Mouse (Mus musculus): Measurements from ENCODE around the gene Ngf. TPM values are rescaled to one million over a fixed set of nuclear protein-coding genes. Genes with fewer than 3 reads are reported as not detected.

The Ngf gene
- total and polyA plus RNA-seq, 3 experiments: not detected

- no peak overlapping the region for H3K9ac ChIP-seq (ENCODE audit: insufficient read depth, low read depth)
- in situ Hi-C loops (cut with MboI; ENCODE audit: low pct_ligation_motif_present, low pct_unique_long_range_greater_than_20kb, low sequenced_read_pairs) (no loop called here), dilution Hi-C loops (cut with MboI; ENCODE audit: extremely low pct_ligation_motif_present, extremely low pct_unique_long_range_greater_than_20kb, low sequenced_read_pairs) (no loop called here)
- no peaks in the 10 kb centered on the region for H3K79me2 ChIP-seq (replicated peaks; ENCODE audit: control insufficient read depth, extremely low read depth, insufficient read depth, poor library complexity, severe bottlenecking)
- no peaks in the 10 kb centered on the region for H3K4me1 ChIP-seq (ENCODE audit: control insufficient read depth in 1 of 2, insufficient read depth in 2 of 2)
- TF ChIP-seq MEF2A (IDR thresholded peaks at IDR 0.05; ENCODE audit: borderline replicate concordance, low read depth, low read length) (no peak), ELF1 (IDR thresholded peaks at IDR 0.05; ENCODE audit: low read depth, low read length) (no peak), MYC (IDR thresholded peaks at IDR 0.05; ENCODE audit: low read depth, low read length) (no peak), NRF1 (IDR thresholded peaks at IDR 0.05; ENCODE audit: low read depth, low read length) (no peak), BHLHE40 (IDR thresholded peaks at IDR 0.05; ENCODE audit: low read depth, low read length) (no peak), UBTF (IDR thresholded peaks at IDR 0.05; ENCODE audit: low read depth, low read length) (no peak), TBP (conservative IDR thresholded peaks at IDR 0.05; ENCODE audit: low read depth, low read length) (no peak), RAD21 (IDR thresholded peaks at IDR 0.05; ENCODE audit: low read depth, low read length) (no peak), MAZ (IDR thresholded peaks at IDR 0.05; ENCODE audit: low read depth, low read length) (no peak), MXI1 (IDR thresholded peaks at IDR 0.05; ENCODE audit: low read depth, low read length) (no peak), TCF12 (IDR thresholded peaks at IDR 0.05; ENCODE audit: low read depth, low read length) (no peak), GABPA (IDR thresholded peaks at IDR 0.05; ENCODE audit: insufficient replicate concordance, low read depth, low read length) (no peak), POLR2AphosphoS2 (IDR thresholded peaks at IDR 0.05; ENCODE audit: low read depth, low read length) (no peak), ZKSCAN1 (IDR thresholded peaks at IDR 0.05; ENCODE audit: borderline replicate concordance, low read depth, low read length) (no peak), CHD2 (IDR thresholded peaks at IDR 0.05; ENCODE audit: low read length) (no peak), SIN3A (IDR thresholded peaks at IDR 0.05; ENCODE audit: low read length) (no peak)
- H3K27ac ChIP-seq (ENCODE audit: insufficient read depth, low read depth): no peak overlapping the region
- no peaks in the 10 kb centered on the region for H3K36me3 ChIP-seq (replicated peaks in 1 of 2; ENCODE audit: control insufficient read depth in 1 of 2, insufficient read depth in 1 of 2, low read length in 1 of 2)
- no peak for DNase-seq (ENCODE audit: extremely low read depth)
- H3K4me2 ChIP-seq (ENCODE audit: insufficient read depth, low read depth, poor library complexity, severe bottlenecking): no peak overlapping the region
- H3K9me3 ChIP-seq (replicated peaks; ENCODE audit: low read length): no peaks in the 10 kb centered on the region
- H3K4me3 ChIP-seq (replicated peaks in 1 of 3; ENCODE audit: low read depth in 2 of 3, low read length in 2 of 3, poor library complexity in 1 of 3): no peak overlapping the region
- no peaks in the 10 kb centered on the region for H3K27me3 ChIP-seq (replicated peaks)
These were observed 30.3 kb downstream of the Ngf start for GRCm38 (mm10) chr3:102500031-102500430.

- dilution Hi-C loops (cut with MboI; ENCODE audit: extremely low pct_ligation_motif_present, extremely low pct_unique_long_range_greater_than_20kb, low sequenced_read_pairs): no loop called here
- no peak for DNase-seq (ENCODE audit: extremely low read depth)
- TF ChIP-seq ELF1 (IDR thresholded peaks at IDR 0.05; ENCODE audit: low read depth, low read length) (no peak), GABPA (IDR thresholded peaks at IDR 0.05; ENCODE audit: insufficient replicate concordance, low read depth, low read length) (no peak), E2F4 (IDR thresholded peaks at IDR 0.05; ENCODE audit: insufficient replicate concordance, low read depth, low read length) (no peak), KAT2A (IDR thresholded peaks at IDR 0.05; ENCODE audit: insufficient replicate concordance, low read length) (no peak), POLR2AphosphoS2 (IDR thresholded peaks at IDR 0.05; ENCODE audit: low read depth, low read length) (no peak)
These were observed 31.5 kb downstream of the Ngf start for GRCm38 (mm10) chr3:102501186-102501585.

More at GRCm38 (mm10) chr3:102501186-102501585, 31.5 kb downstream of the Ngf start:
- Histone ChIP-seq H3K36me3 (replicated peaks in 1 of 2; ENCODE audit: control insufficient read depth in 1 of 2, insufficient read depth in 1 of 2, low read length in 1 of 2) (no peaks in the 10 kb centered on the region), H3K4me2 (ENCODE audit: insufficient read depth, low read depth, poor library complexity, severe bottlenecking) (no peak overlapping the region), H3K9me3 (replicated peaks; ENCODE audit: low read length) (no peaks in the 10 kb centered on the region), H3K27ac (ENCODE audit: insufficient read depth, low read depth) (no peak overlapping the region), H3K79me2 (replicated peaks; ENCODE audit: control insufficient read depth, extremely low read depth, insufficient read depth, poor library complexity, severe bottlenecking) (no peaks in the 10 kb centered on the region), H3K27me3 (replicated peaks) (no peaks in the 10 kb centered on the region), H3K4me3 (replicated peaks in 1 of 3; ENCODE audit: low read depth in 2 of 3, low read length in 2 of 3, poor library complexity in 1 of 3) (no peak overlapping the region), H3K9ac (ENCODE audit: insufficient read depth, low read depth) (no peak overlapping the region), H3K4me1 (ENCODE audit: control insufficient read depth in 1 of 2, insufficient read depth in 2 of 2) (peaks cover 3 to 5% of the 10 kb centered on the region in 2 experiments; a peak in 3 of 4 replicates)
- in situ Hi-C loops (cut with MboI; ENCODE audit: low pct_ligation_motif_present, low pct_unique_long_range_greater_than_20kb, low sequenced_read_pairs): no loop called here
